ENCODE assay signal across 23 mouse cellular contexts in genomic region chr6:55407345-55407744, GRCm38 (mm10). TPM values are rescaled to one million over a fixed set of nuclear protein-coding genes. Genes with fewer than 3 reads are reported as not detected.
"Had no signal": no experiment of that assay in that cellular context is flagged by ENCODE, and none has a peak within 500 bp of the region (broad histone marks: within the 10 kb centered on the region; RNA-seq: fewer than 3 reads in every experiment).

No protein-coding gene starts in this region.

- H3K27me3 ChIP-seq: neural tube, embryonic 13.5 days; neural tube, embryonic 15.5 days had no signal

- H3K27ac ChIP-seq: midbrain, embryonic 10.5 days; midbrain, embryonic 12.5 days; neural tube, embryonic 13.5 days; neural tube, embryonic 15.5 days had no signal

- H3K9me3 ChIP-seq: midbrain, embryonic 10.5 days; midbrain, embryonic 12.5 days; neural tube, embryonic 13.5 days; neural tube, embryonic 15.5 days had no signal

- H3K9ac ChIP-seq: lung, embryonic 14.5 days; midbrain, embryonic 12.5 days; neural tube, embryonic 13.5 days; neural tube, embryonic 15.5 days had no signal

- DNase-seq: lung, adult 18-20 months; lung, embryonic 14.5 days; lung, postnatal 10 days; lung, postnatal 4 days; midbrain, embryonic 14.5 days; retina, postnatal 1 day; right cerebral cortex, adult 18-20 months; right cerebral cortex, postnatal 25 days; right cerebral cortex, postnatal 4 days; spleen, adult 18-20 months; thymus, adult 18-20 months; thymus, postnatal 14 days; thymus, postnatal 36 days had no signal

- H3K4me2 ChIP-seq: lung, embryonic 14.5 days; midbrain, embryonic 12.5 days; neural tube, embryonic 13.5 days; neural tube, embryonic 15.5 days had no signal

- H3K4me3 ChIP-seq: midbrain, embryonic 10.5 days; midbrain, embryonic 12.5 days; myocyte; neural tube, embryonic 13.5 days; neural tube, embryonic 15.5 days had no signal

- H3K36me3 ChIP-seq: midbrain, embryonic 10.5 days; midbrain, embryonic 12.5 days; neural tube, embryonic 13.5 days; neural tube, embryonic 15.5 days had no signal

RNA-seq across cellular contexts. Expression of gene Ghrhr, which starts 31.2 kb away (rescaled TPM):
- total RNA-seq: megakaryocyte, adult 5-6 weeks; megakaryocyte-erythroid progenitor cell, adult 5-6 weeks had no signal
- polyA plus RNA-seq: lung, embryonic 14.5 days; midbrain, embryonic 10.5 days; midbrain, embryonic 12.5 days; midbrain, embryonic 14.5 days; midbrain, embryonic 16.5 days; myocyte; neural tube, embryonic 11.5 days; neural tube, embryonic 13.5 days; neural tube, embryonic 15.5 days; stomach, embryonic 14.5 days had no signal

RNA-seq across cellular contexts. Expression of gene Adcyap1r1, which starts 44.4 kb away (rescaled TPM):
- total RNA-seq: megakaryocyte-erythroid progenitor cell, adult 5-6 weeks had no signal
- polyA plus RNA-seq: myocyte had no signal
